Mouse (Mus musculus): ENCODE results near the gene Gm10778.
"Not testable (repeated sequence)": the region's sequence is repeated elsewhere in the genome, so short reads cannot be mapped to it uniquely, and the experiment has no call there.

GRCm38 (mm10) chr10:81640825-81641224, 8.0 kb upstream of the Gm10778 start:
- not testable (repeated sequence) for TF ChIP-seq CTCF (IDR thresholded peaks at IDR 0.05; ENCODE audit: borderline replicate concordance, extremely low read depth, insufficient read depth, insufficient read length); POLR2A (IDR thresholded peaks at IDR 0.05; ENCODE audit: borderline replicate concordance, extremely low read depth, insufficient read depth, insufficient read length, poor library complexity, severe bottlenecking)

Data from brain, embryonic 14.5 days (tissue).